Mouse (Mus musculus): ENCODE measurements around the gene Gm38431.

DNA sequence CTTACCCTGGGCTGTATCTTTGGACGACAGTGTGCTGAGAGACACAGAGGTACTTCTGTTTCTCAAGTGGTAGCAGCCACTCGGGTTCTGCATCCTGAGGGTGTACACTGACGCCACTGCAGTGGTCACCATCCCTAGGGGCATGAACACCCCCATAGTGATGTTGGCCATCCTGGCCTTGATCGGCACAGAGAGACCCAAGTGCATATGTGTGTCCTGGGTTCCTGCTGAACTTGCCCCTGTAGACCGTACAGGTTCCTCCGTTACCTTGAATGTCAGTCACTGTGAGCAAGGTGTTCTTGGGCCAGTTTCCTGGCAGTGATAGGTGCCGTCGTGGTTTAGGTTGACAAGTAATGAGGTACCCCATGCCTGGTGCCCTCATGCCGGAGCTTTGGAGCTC lies 1.6 kb upstream of the Gm38431 start:
- no peak for TF ChIP-seq ELF1 (IDR thresholded peaks at IDR 0.05; ENCODE audit: low read depth, low read length)
- no peak for TF ChIP-seq GABPA (IDR thresholded peaks at IDR 0.05; ENCODE audit: insufficient replicate concordance, low read depth, low read length)
- no peak for TF ChIP-seq TBP (conservative IDR thresholded peaks at IDR 0.05; ENCODE audit: low read depth, low read length)
- TF ChIP-seq UBTF (IDR thresholded peaks at IDR 0.05; ENCODE audit: low read depth, low read length), result no peak
- TF ChIP-seq ZNF384 (IDR thresholded peaks at IDR 0.05; ENCODE audit: low read depth, low read length), result no peak
- TF ChIP-seq POLR2A (IDR thresholded peaks at IDR 0.05; ENCODE audit: low read depth, low read length), result no peak
- TF ChIP-seq CHD1 (IDR thresholded peaks at IDR 0.05; ENCODE audit: low read depth, low read length), result no peak
- no peak for TF ChIP-seq CTCF (conservative IDR thresholded peaks at IDR 0.05 in 1 of 2, IDR thresholded peaks at IDR 0.05 in 1 of 2; ENCODE audit: low read depth in 2 of 2, low read length in 2 of 2)
- TF ChIP-seq MAX (IDR thresholded peaks at IDR 0.05; ENCODE audit: low read length), result no peak
